Mouse (Mus musculus): ENCODE data around the gene Svbp. TPM values are rescaled to one million over a fixed set of nuclear protein-coding genes. Genes with fewer than 3 reads are reported as not detected.

Svbp gene
- total and polyA plus RNA-seq, 3 experiments = 15.7 to 23.5 (median 15.8) TPM

DNA sequence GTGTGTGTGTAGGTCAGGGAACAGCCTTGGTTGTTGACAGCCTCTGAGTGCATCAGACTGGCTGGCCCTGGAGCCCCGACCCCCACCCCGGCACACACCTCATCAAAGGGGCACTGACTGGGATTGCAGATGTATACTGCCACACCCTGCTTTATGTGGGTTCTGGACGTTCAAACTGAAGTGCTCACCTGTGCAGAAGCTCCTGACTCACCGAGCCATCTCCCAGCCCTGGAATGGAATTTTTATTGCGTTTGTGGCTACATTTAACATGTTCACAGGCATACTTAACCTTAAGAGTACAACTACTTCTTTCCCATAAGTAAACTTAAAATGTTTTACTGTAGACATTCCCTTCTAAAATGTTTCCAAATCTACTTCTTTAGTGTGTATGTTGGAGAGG, 37.2 kb upstream of the Svbp start:
- Histone ChIP-seq H3K27ac (ENCODE audit: insufficient read depth, low read depth) (no peak overlapping the region), H3K9me3 (replicated peaks; ENCODE audit: low read length) (no peaks in the 10 kb centered on the region), H3K4me3 (replicated peaks in 1 of 3; ENCODE audit: low read depth in 2 of 3, low read length in 2 of 3, poor library complexity in 1 of 3) (no peak overlapping the region), H3K4me1 (ENCODE audit: control insufficient read depth in 1 of 2, insufficient read depth in 2 of 2) (no peaks in the 10 kb centered on the region), H3K4me2 (ENCODE audit: insufficient read depth, low read depth, poor library complexity, severe bottlenecking) (no peak overlapping the region), H3K9ac (ENCODE audit: insufficient read depth, low read depth) (no peak overlapping the region), H3K27me3 (replicated peaks) (no peaks in the 10 kb centered on the region), H3K79me2 (replicated peaks; ENCODE audit: control insufficient read depth, extremely low read depth, insufficient read depth, poor library complexity, severe bottlenecking) (no peaks in the 10 kb centered on the region), H3K36me3 (replicated peaks in 1 of 2; ENCODE audit: control insufficient read depth in 1 of 2, insufficient read depth in 1 of 2, low read length in 1 of 2) (no peaks in the 10 kb centered on the region)
- TF ChIP-seq CHD1 (IDR thresholded peaks at IDR 0.05; ENCODE audit: low read depth, low read length) (no peak), SMC3 (IDR thresholded peaks at IDR 0.05; ENCODE audit: low read depth, low read length) (no peak), JUND (conservative IDR thresholded peaks at IDR 0.05; ENCODE audit: low read depth, low read length) (no peak)
- dilution Hi-C loops (cut with MboI; ENCODE audit: extremely low pct_ligation_motif_present, extremely low pct_unique_long_range_greater_than_20kb, low sequenced_read_pairs) (no loop called here), in situ Hi-C loops (cut with MboI; ENCODE audit: low pct_ligation_motif_present, low pct_unique_long_range_greater_than_20kb, low sequenced_read_pairs) (no loop called here)
- DNase-seq (ENCODE audit: extremely low read depth) = no peak

GRCm38 (mm10) chr4:119161358-119161757, 33.7 kb upstream of the Svbp start:
- in situ Hi-C loops (cut with MboI; ENCODE audit: low pct_ligation_motif_present, low pct_unique_long_range_greater_than_20kb, low sequenced_read_pairs) (no loop called here), dilution Hi-C loops (cut with MboI; ENCODE audit: extremely low pct_ligation_motif_present, extremely low pct_unique_long_range_greater_than_20kb, low sequenced_read_pairs) (no loop called here)
- H3K79me2 ChIP-seq (replicated peaks; ENCODE audit: control insufficient read depth, extremely low read depth, insufficient read depth, poor library complexity, severe bottlenecking) = no peaks in the 10 kb centered on the region
- H3K27ac ChIP-seq (ENCODE audit: insufficient read depth, low read depth) = no peak overlapping the region
- no peak overlapping the region for H3K4me3 ChIP-seq (replicated peaks in 1 of 3; ENCODE audit: low read depth in 2 of 3, low read length in 2 of 3, poor library complexity in 1 of 3)
- no peaks in the 10 kb centered on the region for H3K4me1 ChIP-seq (ENCODE audit: control insufficient read depth in 1 of 2, insufficient read depth in 2 of 2)
- H3K9ac ChIP-seq (ENCODE audit: insufficient read depth, low read depth) = no peak overlapping the region
- H3K9me3 ChIP-seq (replicated peaks; ENCODE audit: low read length) = no peaks in the 10 kb centered on the region
- DNase-seq (ENCODE audit: extremely low read depth) = no peak
- H3K36me3 ChIP-seq (replicated peaks in 1 of 2; ENCODE audit: control insufficient read depth in 1 of 2, insufficient read depth in 1 of 2, low read length in 1 of 2) = no peaks in the 10 kb centered on the region
- no peak for TF ChIP-seq E2F4 (IDR thresholded peaks at IDR 0.05; ENCODE audit: insufficient replicate concordance, low read depth, low read length)
- TF ChIP-seq SIN3A (IDR thresholded peaks at IDR 0.05; ENCODE audit: low read length) = no peak
- TF ChIP-seq TBP (conservative IDR thresholded peaks at IDR 0.05; ENCODE audit: low read depth, low read length) = no peak
- TF ChIP-seq GABPA (IDR thresholded peaks at IDR 0.05; ENCODE audit: insufficient replicate concordance, low read depth, low read length) = no peak
- TF ChIP-seq KAT2A (IDR thresholded peaks at IDR 0.05; ENCODE audit: insufficient replicate concordance, low read length) = no peak
- no peak for TF ChIP-seq JUN (IDR thresholded peaks at IDR 0.05; ENCODE audit: insufficient read depth, low read depth, low read length)
- no peak for TF ChIP-seq MYC (IDR thresholded peaks at IDR 0.05; ENCODE audit: low read depth, low read length)
- no peak for TF ChIP-seq ZMIZ1 (IDR thresholded peaks at IDR 0.05; ENCODE audit: low read depth, low read length)
- TF ChIP-seq ZC3H11A (IDR thresholded peaks at IDR 0.05; ENCODE audit: low read depth, low read length) = no peak
- TF ChIP-seq CHD2 (IDR thresholded peaks at IDR 0.05; ENCODE audit: low read length) = no peak
- H3K4me2 ChIP-seq (ENCODE audit: insufficient read depth, low read depth, poor library complexity, severe bottlenecking) = no peak overlapping the region
- H3K27me3 ChIP-seq (replicated peaks) = no peaks in the 10 kb centered on the region

DNA sequence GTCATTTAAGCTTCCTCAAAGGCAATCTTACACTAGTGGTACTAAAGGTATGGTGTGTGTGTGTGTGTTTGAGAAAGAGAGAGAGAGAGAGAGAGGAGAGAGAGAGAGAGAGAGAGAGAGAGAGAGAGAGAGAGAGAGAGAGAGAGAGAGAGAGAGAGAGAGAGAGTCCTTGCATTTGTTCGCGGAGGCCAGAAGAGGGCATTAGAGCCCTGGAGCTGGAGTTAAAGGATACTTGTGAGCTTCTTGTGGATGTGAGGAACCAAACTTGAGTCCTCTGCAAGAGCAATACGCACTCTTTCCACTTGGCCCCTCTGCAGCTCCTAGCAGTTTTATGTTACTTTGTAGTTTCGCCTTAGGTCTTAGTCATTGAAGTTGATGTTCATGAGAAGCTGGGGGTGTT, 32.1 kb upstream of the Svbp start:
- no peaks in the 10 kb centered on the region for H3K36me3 ChIP-seq (replicated peaks in 1 of 2; ENCODE audit: control insufficient read depth in 1 of 2, insufficient read depth in 1 of 2, low read length in 1 of 2)
- H3K9ac ChIP-seq (ENCODE audit: insufficient read depth, low read depth) = no peak overlapping the region
- no peaks in the 10 kb centered on the region for H3K4me1 ChIP-seq (ENCODE audit: control insufficient read depth in 1 of 2, insufficient read depth in 2 of 2)
- H3K4me3 ChIP-seq (replicated peaks in 1 of 3; ENCODE audit: low read depth in 2 of 3, low read length in 2 of 3, poor library complexity in 1 of 3) = no peak overlapping the region
- H3K4me2 ChIP-seq (ENCODE audit: insufficient read depth, low read depth, poor library complexity, severe bottlenecking) = no peak overlapping the region
- H3K79me2 ChIP-seq (replicated peaks; ENCODE audit: control insufficient read depth, extremely low read depth, insufficient read depth, poor library complexity, severe bottlenecking) = no peaks in the 10 kb centered on the region
- no peaks in the 10 kb centered on the region for H3K9me3 ChIP-seq (replicated peaks; ENCODE audit: low read length)
- no peak overlapping the region for H3K27ac ChIP-seq (ENCODE audit: insufficient read depth, low read depth)
- DNase-seq (ENCODE audit: extremely low read depth) = no peak
- TF ChIP-seq POLR2AphosphoS2 (IDR thresholded peaks at IDR 0.05; ENCODE audit: low read depth, low read length) (no peak), MAZ (IDR thresholded peaks at IDR 0.05; ENCODE audit: low read depth, low read length) (no peak), CTCF (conservative IDR thresholded peaks at IDR 0.05 in 1 of 2, IDR thresholded peaks at IDR 0.05 in 1 of 2; ENCODE audit: low read depth in 2 of 2, low read length in 2 of 2) (peak in 1 of 2 experiments; percentile 29; a peak in 2 of 4 replicates)
- dilution Hi-C loops (cut with MboI; ENCODE audit: extremely low pct_ligation_motif_present, extremely low pct_unique_long_range_greater_than_20kb, low sequenced_read_pairs) = no loop called here
- in situ Hi-C loops (cut with MboI; ENCODE audit: low pct_ligation_motif_present, low pct_unique_long_range_greater_than_20kb, low sequenced_read_pairs) = no loop called here
- no peaks in the 10 kb centered on the region for H3K27me3 ChIP-seq (replicated peaks)

Measured in CH12.LX (cell line).